Mouse (Mus musculus) spleen, adult 2 months (tissue): ENCODE results near the gene Dock9. TPM values are rescaled to one million over a fixed set of nuclear protein-coding genes. Genes with fewer than 3 reads are reported as not detected.

Experiments used
- DNase-seq, 2 experiments: peaks; one replicate each; pipeline versions ENCODE4 v3.0.0 to v3.0.0-alpha.2; 2012 to 2021; ENCODE audit warnings: low spot score in 2 of 2, low read depth in 1 of 2
- H3K27ac ChIP-seq: fragments of 200-500 bp; 2 replicates; pipeline ENCODE4 v1.5.1; 2012; ENCODE audit warnings: low read length, inconsistent platforms; ENCODE audit not compliant: insufficient read depth
- H3K27me3 ChIP-seq: fragments of 200-500 bp; 2 replicates; pipeline ENCODE4 v1.6.1; 2012; ENCODE audit warnings: mild to moderate bottlenecking, moderate library complexity, low read length, inconsistent platforms; ENCODE audit not compliant: control insufficient read depth, insufficient read depth
- H3K36me3 ChIP-seq: fragments of 200-500 bp; 2 replicates; pipeline ENCODE4 v1.6.1; 2012; ENCODE audit warnings: mild to moderate bottlenecking, low read length, inconsistent platforms; ENCODE audit not compliant: control insufficient read depth, insufficient read depth
- H3K4me1 ChIP-seq: fragments of 200-500 bp; 2 replicates; pipeline ENCODE4 v1.6.1; 2011; ENCODE audit warnings: inconsistent platforms; ENCODE audit not compliant: control insufficient read depth, insufficient read depth, insufficient read length
- H3K4me3 ChIP-seq: fragments of 200-500 bp; 2 replicates; pipeline ENCODE4 v1.5.1; 2011; ENCODE audit warnings: mild to moderate bottlenecking, inconsistent platforms; ENCODE audit not compliant: insufficient read depth, insufficient read length; ENCODE audit errors: extremely low read depth
- CTCF ChIP-seq: fragments of 200-500 bp; IDR thresholded peaks from 2 replicates; pipeline ENCODE4 v1.5.1; 2011; ENCODE audit warnings: mild to moderate bottlenecking, inconsistent platforms; ENCODE audit not compliant: insufficient read depth, insufficient read length, insufficient replicate concordance; ENCODE audit errors: extremely low read depth
- POLR2A ChIP-seq: fragments of 200-500 bp; IDR thresholded peaks from 2 replicates; pipeline ENCODE4 v1.6.1; 2011; ENCODE audit warnings: low read depth, low read length, inconsistent platforms
- WGBS: fragments of 180-500 bp; shearing (Covaris S2); methylation state at CpG from one replicate; pipeline ENCODE4 v1.1.7; 2018; 5-methylcytosine and 5-hydroxymethylcytosine counted together
- polyA plus RNA-seq: library from polyadenylated mRNA; depleted of rRNA; stranded (reverse); fragments of >200 nt; gene quantifications from 2 replicates; pipeline ENCODE4 v1.2.3, GENCODE M21; 2012

Gene Dock9
- polyA plus RNA-seq, 1 experiment: 7.8 TPM

- Histone ChIP-seq H3K27ac (no peak overlapping the region), H3K27me3 (no peaks in the 10 kb centered on the region), H3K36me3 (peaks cover 2% of the 10 kb centered on the region), H3K4me1 (no peaks in the 10 kb centered on the region), H3K4me3 (no peak overlapping the region)
- no peak for TF ChIP-seq CTCF
- no peak for TF ChIP-seq POLR2A
- 91% methylated on average over 10 of the region's 10 CpGs for WGBS
- DNase-seq: no peak
These were observed 140.7 kb downstream of the Dock9 start for GRCm38 (mm10) chr14:121656912-121657311.

GRCm38 (mm10) chr14:121654977-121655376 lies 142.7 kb downstream of the Dock9 start:
- no peak overlapping the region for H3K27ac ChIP-seq
- H3K4me3 ChIP-seq: no peak overlapping the region
- H3K27me3 ChIP-seq: no peaks in the 10 kb centered on the region
- DNase-seq: no peak
- WGBS: 64% methylated on average over 2 of the region's 2 CpGs
- TF ChIP-seq POLR2A (no peak), CTCF (no peak)
- no peaks in the 10 kb centered on the region for H3K4me1 ChIP-seq
- peaks cover 2% of the 10 kb centered on the region for H3K36me3 ChIP-seq

- Histone ChIP-seq H3K27me3 (no peaks in the 10 kb centered on the region), H3K27ac (no peak overlapping the region), H3K36me3 (peaks cover 2% of the 10 kb centered on the region), H3K4me3 (no peak overlapping the region), H3K4me1 (no peaks in the 10 kb centered on the region)
- 32% methylated on average over 7 of the region's 7 CpGs for WGBS
- DNase-seq: no peak
- no peak for TF ChIP-seq POLR2A
- no peak for TF ChIP-seq CTCF
These were observed 143.1 kb downstream of the Dock9 start for GRCm38 (mm10) chr14:121654416-121654967.

GRCm38 (mm10) chr14:121653717-121654116 lies 143.9 kb downstream of the Dock9 start:
- DNase-seq: no peak
- TF ChIP-seq CTCF (no peak), POLR2A (no peak)
- Histone ChIP-seq H3K4me3 (no peak overlapping the region), H3K27me3 (no peaks in the 10 kb centered on the region), H3K4me1 (no peaks in the 10 kb centered on the region), H3K36me3 (peaks cover 2% of the 10 kb centered on the region), H3K27ac (no peak overlapping the region)
- WGBS: 87% methylated on average over 10 of the region's 10 CpGs

DNA sequence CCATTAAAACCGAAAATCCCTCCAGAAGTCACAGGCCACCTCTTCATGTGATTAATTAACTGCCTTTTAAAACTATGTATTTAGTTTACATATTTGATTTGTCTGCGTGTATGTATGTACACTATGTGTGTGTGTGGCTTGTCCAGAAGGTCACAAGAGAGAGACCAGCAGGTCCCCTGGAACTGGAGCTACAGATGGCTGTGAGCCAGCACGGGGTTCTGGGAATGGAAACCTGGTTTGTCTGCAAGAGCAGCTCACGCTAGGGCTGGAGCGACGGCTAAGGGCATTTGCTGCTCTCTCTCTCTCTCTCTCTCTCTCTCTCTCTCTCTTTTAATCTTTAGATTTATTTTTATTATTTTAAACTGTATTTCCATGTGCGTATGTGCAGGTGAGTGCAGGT lies 144.4 kb downstream of the Dock9 start:
- Histone ChIP-seq H3K36me3 (peaks cover 2% of the 10 kb centered on the region), H3K4me3 (no peak overlapping the region), H3K4me1 (no peaks in the 10 kb centered on the region), H3K27me3 (no peaks in the 10 kb centered on the region), H3K27ac (no peak overlapping the region)
- 92% methylated on average over 7 of the region's 7 CpGs for WGBS
- no peak for DNase-seq
- TF ChIP-seq CTCF: no peak
- no peak for TF ChIP-seq POLR2A

GRCm38 (mm10) chr14:121648581-121649060 lies 149.0 kb downstream of the Dock9 start:
- Histone ChIP-seq H3K4me3 (no peak overlapping the region), H3K27ac (peak overlapping the region; percentile 50; the same call in 1 of the 2 replicates), H3K27me3 (no peaks in the 10 kb centered on the region), H3K4me1 (no peaks in the 10 kb centered on the region), H3K36me3 (no peaks in the 10 kb centered on the region)
- DNase-seq: no peak
- no peak for TF ChIP-seq CTCF
- no peak for TF ChIP-seq POLR2A
- WGBS: 41% methylated on average over 9 of the region's 9 CpGs

- H3K4me3 ChIP-seq: no peak overlapping the region
- no peaks in the 10 kb centered on the region for H3K36me3 ChIP-seq
- H3K4me1 ChIP-seq: no peaks in the 10 kb centered on the region
- TF ChIP-seq POLR2A (no peak), CTCF (no peak)
- H3K27me3 ChIP-seq: no peaks in the 10 kb centered on the region
- WGBS: 21% methylated on average over 6 of the region's 6 CpGs
- H3K27ac ChIP-seq: no peak overlapping the region
- DNase-seq: no peak
These were observed 149.9 kb downstream of the Dock9 start for GRCm38 (mm10) chr14:121647693-121648092.
